ENCODE assay signal across 25 mouse cellular contexts in the genomic region with DNA sequence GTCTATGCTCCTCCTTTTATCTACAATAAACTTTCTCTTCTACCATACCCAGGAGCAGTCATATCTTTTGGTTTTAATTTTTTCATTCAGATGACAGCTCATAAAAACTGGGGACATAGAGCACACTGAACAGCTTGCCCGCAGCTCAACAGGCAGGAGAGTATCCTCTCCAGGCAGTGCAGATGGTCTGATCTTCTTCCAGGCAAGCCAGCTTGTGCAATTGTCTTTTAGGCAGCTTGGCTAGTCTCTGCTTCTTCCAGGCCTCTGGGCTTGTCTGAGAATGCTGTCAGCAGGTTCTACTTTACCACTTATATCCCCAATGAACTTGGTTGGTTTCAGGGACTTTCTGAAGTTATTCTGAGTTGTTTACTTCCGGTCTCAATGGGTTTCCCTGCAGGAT. TPM values are rescaled to one million over a fixed set of nuclear protein-coding genes. Genes with fewer than 3 reads are reported as not detected.
A peak's percentile ranks its signal among the peaks of the same experiment; 100 is the strongest.
DNase-seq lines count a peak whose midpoint lies in the region; ATAC-seq and TF ChIP-seq lines count a peak whose summit lies in the region.
"Had no signal": no experiment of that assay in that cellular context is flagged by ENCODE, and none has a peak within 500 bp of the region (broad histone marks: within the 10 kb centered on the region; RNA-seq: fewer than 3 reads in every experiment).

No protein-coding gene starts in this region.

- 79% methylated on average over 2 of the region's 2 CpGs for WGBS in forebrain, postnatal 0 days
- WGBS in forebrain, embryonic 13.5 days: 90% methylated on average over 2 of the region's 2 CpGs
- WGBS in hindbrain, embryonic 14.5 days: 94% methylated on average over 2 of the region's 2 CpGs

- H3K9ac ChIP-seq in forebrain, postnatal 0 days: no peak overlapping the region
- no peak overlapping the region for H3K9ac ChIP-seq in forebrain, embryonic 13.5 days
- H3K9ac ChIP-seq in hindbrain, embryonic 14.5 days: no peak overlapping the region
- H3K9ac ChIP-seq: embryonic facial prominence, embryonic 12.5 days; hindbrain, embryonic 13.5 days had no signal

- peak; percentile 67 for DNase-seq in forebrain, postnatal 0 days
- DNase-seq in layer of hippocampus, adult 2 months (ENCODE audit: low spot score in 2 of 2): peak; percentile 45 to 66
- peak; percentile 3 to 8 for DNase-seq in right cerebral cortex, adult 2 months (ENCODE audit: low spot score in 2 of 2)
- no peak for DNase-seq in gastrocnemius, postnatal 4 days (ENCODE audit: low spot score in 2 of 2)
- DNase-seq in hindbrain, embryonic 14.5 days (ENCODE audit: low spot score): no peak
- no peak for DNase-seq in spleen, adult 18-20 months
- DNase-seq: adrenal gland, adult 8-10 months; cerebellum, adult 11-12 months; gastrocnemius, postnatal 14 days; heart, postnatal 10 days; lung, adult 18-20 months; lung, postnatal 4 days; thymus, postnatal 36 days had no signal

- H3K36me3 ChIP-seq in forebrain, postnatal 0 days (ENCODE audit: insufficient read depth): no peaks in the 10 kb centered on the region
- H3K36me3 ChIP-seq in forebrain, embryonic 13.5 days (ENCODE audit: poor library complexity, severe bottlenecking): no peaks in the 10 kb centered on the region
- no peaks in the 10 kb centered on the region for H3K36me3 ChIP-seq in hindbrain, embryonic 14.5 days (replicated peaks; ENCODE audit: control insufficient read depth, insufficient read depth)
- H3K36me3 ChIP-seq: embryonic facial prominence, embryonic 12.5 days; hindbrain, embryonic 13.5 days; midbrain, embryonic 10.5 days had no signal

- H3K9me3 ChIP-seq in forebrain, postnatal 0 days (ENCODE audit: low read length): no peaks in the 10 kb centered on the region
- no peaks in the 10 kb centered on the region for H3K9me3 ChIP-seq in forebrain, embryonic 13.5 days (replicated peaks)
- no peaks in the 10 kb centered on the region for H3K9me3 ChIP-seq in hindbrain, embryonic 14.5 days (ENCODE audit: control insufficient read depth, low read length)
- H3K9me3 ChIP-seq: embryonic facial prominence, embryonic 12.5 days; hindbrain, embryonic 13.5 days; midbrain, embryonic 10.5 days had no signal

- H3K27me3 ChIP-seq in forebrain, postnatal 0 days (ENCODE audit: insufficient read depth, low read length): no peaks in the 10 kb centered on the region
- H3K27me3 ChIP-seq in forebrain, embryonic 13.5 days: no peaks in the 10 kb centered on the region
- H3K27me3 ChIP-seq in hindbrain, embryonic 14.5 days (ENCODE audit: control insufficient read depth, insufficient read depth, low read length): no peaks in the 10 kb centered on the region
- H3K27me3 ChIP-seq: embryonic facial prominence, embryonic 12.5 days; hindbrain, embryonic 13.5 days had no signal

- no peak overlapping the region for H3K4me3 ChIP-seq in forebrain, postnatal 0 days (ENCODE audit: low read depth, low read length)
- H3K4me3 ChIP-seq in forebrain, embryonic 13.5 days: no peak overlapping the region
- H3K4me3 ChIP-seq in layer of hippocampus, adult 2 months: no peak overlapping the region
- H3K4me3 ChIP-seq in hindbrain, embryonic 14.5 days (replicated peaks; ENCODE audit: low read length): no peak overlapping the region
- H3K4me3 ChIP-seq: embryonic facial prominence, embryonic 12.5 days; hindbrain, embryonic 13.5 days; midbrain, embryonic 10.5 days had no signal

- no peak overlapping the region for H3K27ac ChIP-seq in forebrain, postnatal 0 days (ENCODE audit: low read depth, low read length)
- H3K27ac ChIP-seq in forebrain, embryonic 13.5 days: no peak overlapping the region
- no peak overlapping the region; the same call in 1 of the 2 replicates for H3K27ac ChIP-seq in layer of hippocampus, adult 2 months
- no peak overlapping the region for H3K27ac ChIP-seq in hindbrain, embryonic 14.5 days
- H3K27ac ChIP-seq: embryonic facial prominence, embryonic 12.5 days; hindbrain, embryonic 13.5 days; kidney, postnatal 0 days; midbrain, embryonic 10.5 days had no signal

- peak; percentile 81 for ATAC-seq in forebrain, postnatal 0 days
- no peak for ATAC-seq in forebrain, embryonic 13.5 days
- ATAC-seq in CD4-positive, CD25-positive, alpha-beta regulatory T cell, adult 4 months: peak; percentile 26
- ATAC-seq in hindbrain, embryonic 14.5 days (ENCODE audit: low FRiP score): no peak
- ATAC-seq: forebrain, embryonic 16.5 days; intestine, postnatal 0 days had no signal

- H3K4me2 ChIP-seq in forebrain, postnatal 0 days (ENCODE audit: low read depth): no peak overlapping the region
- H3K4me2 ChIP-seq in forebrain, embryonic 13.5 days: no peak overlapping the region
- no peak overlapping the region for H3K4me2 ChIP-seq in hindbrain, embryonic 14.5 days (replicated peaks)
- H3K4me2 ChIP-seq: embryonic facial prominence, embryonic 12.5 days; hindbrain, embryonic 13.5 days had no signal

- H3K4me1 ChIP-seq in forebrain, postnatal 0 days (ENCODE audit: insufficient read depth): no peaks in the 10 kb centered on the region
- H3K4me1 ChIP-seq in forebrain, embryonic 13.5 days: no peaks in the 10 kb centered on the region
- no peaks in the 10 kb centered on the region for H3K4me1 ChIP-seq in hindbrain, embryonic 14.5 days (replicated peaks; ENCODE audit: control insufficient read depth, insufficient read depth, low read length)
- H3K4me1 ChIP-seq: embryonic facial prominence, embryonic 12.5 days; hindbrain, embryonic 13.5 days; midbrain, embryonic 10.5 days had no signal

- TF ChIP-seq CTCF in forebrain, postnatal 0 days (IDR thresholded peaks at IDR 0.05; ENCODE audit: low read depth): no peak
- no peak for TF ChIP-seq CTCF in layer of hippocampus, adult 2 months (conservative IDR thresholded peaks at IDR 0.05)

RNA-seq across cellular contexts. Expression of gene Ifng, which starts 35.9 kb away (rescaled TPM):
- total RNA-seq in forebrain, postnatal 0 days (2014; rRNA removed): not detected in 2 replicates
- polyA plus RNA-seq in forebrain, postnatal 0 days (2015; fragmentation: Nextera tagmentation; extraction: Ambion mirVana): not detected in 2 replicates
- not detected in 2 replicates for polyA plus RNA-seq in forebrain, embryonic 13.5 days (2015; fragmentation: Nextera tagmentation; extraction: Ambion mirVana)
- 10 to 100 TPM in 1 of 2 experiments, 1 to 10 TPM in 1; 5.5 to 10.6 TPM for polyA plus RNA-seq in CD4-positive, CD25-positive, alpha-beta regulatory T cell, adult 4 months (2017; shearing (Covaris generic))
- not detected for total RNA-seq in layer of hippocampus, adult 2 months (2021)
- total RNA-seq in gastrocnemius, postnatal 4 days (2021): not detected
- polyA plus RNA-seq in hindbrain, embryonic 14.5 days (2014; fragmentation: Nextera tagmentation; extraction: Ambion mirVana): not detected in 2 replicates
- total RNA-seq: gastrocnemius, postnatal 14 days; heart, postnatal 10 days; liver, adult 2 months had no signal
- polyA plus RNA-seq: cortical plate, adult 2 months; embryonic facial prominence, embryonic 12.5 days; forebrain, embryonic 16.5 days; hindbrain, embryonic 13.5 days; intestine, postnatal 0 days; kidney, postnatal 0 days; midbrain, embryonic 10.5 days; neural tube, embryonic 14.5 days; testis, adult 2 months had no signal

Comparison
In these comparisons a context has a peak if more than half of its experiments do, and no peak if none do; other contexts are left out.
1. ATAC-seq: peak in forebrain, postnatal 0 days (single experiment) and CD4-positive, CD25-positive, alpha-beta regulatory T cell, adult 4 months (single experiment); none in forebrain, embryonic 13.5 days (single experiment) and hindbrain, embryonic 14.5 days (single experiment).
2. DNase-seq: peak in forebrain, postnatal 0 days (single experiment), layer of hippocampus, adult 2 months (2 of 2) and right cerebral cortex, adult 2 months (2 of 2); none in gastrocnemius, postnatal 4 days (0 of 2), hindbrain, embryonic 14.5 days (single experiment) and spleen, adult 18-20 months (0 of 2).